Mouse (Mus musculus) left cerebral cortex, postnatal 14 days (tissue): ENCODE results near the gene Rnf123. TPM values are rescaled to one million over a fixed set of nuclear protein-coding genes. Genes with fewer than 3 reads are reported as not detected.

Experiments used
- DNase-seq, 2 experiments: peaks; one replicate each; pipeline ENCODE4 v3.0.0; 2021 to 2022; ENCODE audit warnings: low spot score in 2 of 2, mixed read lengths in 1 of 2
- intact Hi-C: fragments of 180-260 bp; cut with DNase I; formaldehyde crosslinking; loops from one replicate; pipeline ENCODE4 v1.15.1; 2025
- total RNA-seq, 2 experiments: library from RNA; stranded (reverse); gene quantifications; 2 replicates each; pipeline ENCODE4 v1.2.3; 2021

The Rnf123 gene
- total RNA-seq, 2 experiments from 2014 or later: 93.9 to 103 TPM

DNA sequence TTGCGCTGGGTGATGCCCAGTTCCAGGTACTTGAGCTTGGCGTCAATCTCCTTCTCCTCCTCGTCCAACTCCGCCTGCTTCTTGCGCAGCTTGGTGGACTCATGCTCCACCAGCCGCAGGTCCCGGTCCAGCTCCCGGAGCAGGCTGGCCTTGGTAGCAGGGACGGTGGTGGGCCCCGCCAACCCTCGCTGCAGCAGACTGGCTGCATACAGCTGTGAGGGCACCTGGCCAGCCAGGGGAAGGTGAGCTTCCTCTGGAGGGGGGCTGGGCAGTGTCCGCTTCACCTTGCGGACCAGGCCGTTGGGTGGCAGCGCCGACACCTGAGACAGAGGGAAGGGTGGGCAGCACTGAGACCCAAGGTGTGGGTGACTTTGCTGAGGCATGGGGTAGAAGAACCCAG, 24.7 kb upstream of the Rnf123 start:
- intact Hi-C loops: no loop called here
- no peak for DNase-seq

GRCm38 (mm10) chr9:108106090-108106489, 22.9 kb upstream of the Rnf123 start:
- no peak for DNase-seq
- intact Hi-C loops: no loop called here

- no peak for DNase-seq
- intact Hi-C loops: no loop called here
These were observed 22.4 kb upstream of the Rnf123 start for GRCm38 (mm10) chr9:108105549-108105863.

DNA sequence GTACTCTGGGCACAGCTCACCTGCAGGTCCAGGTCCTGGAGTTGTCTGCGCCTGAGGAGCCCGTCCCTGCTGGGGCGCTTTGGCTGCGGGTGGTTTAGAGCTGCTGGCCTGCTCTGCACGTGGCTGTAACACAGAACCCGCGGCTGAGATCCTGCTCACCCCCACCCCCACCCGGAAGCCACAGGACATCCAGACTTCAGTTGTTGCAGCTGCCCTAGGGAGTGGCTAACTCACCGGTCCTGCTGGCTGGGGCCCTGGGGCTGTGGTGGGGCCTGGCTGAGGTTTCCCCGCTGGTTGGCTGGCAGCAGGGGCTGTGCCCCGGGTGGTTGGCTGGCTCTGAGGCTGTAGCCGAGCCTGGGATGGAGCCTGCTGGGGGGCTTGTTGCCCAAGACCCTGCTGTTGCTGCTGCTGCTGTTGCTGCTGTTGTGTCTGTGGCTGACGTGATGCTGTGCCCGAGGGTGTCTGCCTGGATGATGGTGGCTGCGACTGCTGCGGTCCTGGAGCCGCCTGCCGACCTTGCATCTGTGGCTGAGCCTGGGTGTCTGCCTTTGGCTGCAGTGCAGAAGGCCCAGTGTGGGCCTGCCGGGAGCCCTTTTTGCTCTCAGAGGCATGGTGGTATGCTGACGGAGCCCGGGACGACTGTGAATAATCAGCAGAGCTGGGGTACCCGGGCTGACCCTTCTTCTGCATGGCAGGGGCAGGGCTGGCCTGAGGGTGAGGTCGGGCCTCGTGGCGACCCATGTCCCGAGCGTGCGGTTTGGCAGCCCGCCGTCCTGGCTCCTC, 21.8 kb upstream of the Rnf123 start:
- DNase-seq: no peak
- intact Hi-C loops: no loop called here

DNA sequence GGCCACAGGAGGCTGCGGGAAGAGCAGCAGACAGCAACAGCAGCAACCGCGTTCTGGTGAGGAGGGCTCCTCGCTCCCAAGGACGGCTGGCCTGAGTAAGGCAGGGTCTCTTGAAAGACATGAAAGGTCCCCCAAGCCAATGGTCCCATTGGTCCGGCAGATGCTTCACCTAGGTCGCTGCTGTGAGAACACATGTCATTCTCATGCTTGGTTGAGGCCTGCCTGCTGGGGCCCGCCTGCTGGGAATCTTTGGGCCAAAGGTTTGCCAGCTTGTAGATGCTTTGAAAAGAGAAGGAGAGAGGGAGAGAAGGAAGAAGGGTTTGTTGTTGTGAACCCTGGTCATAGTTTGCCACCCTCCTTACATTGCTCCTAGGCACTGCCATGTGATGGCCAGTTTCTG, 16.5 kb upstream of the Rnf123 start:
- intact Hi-C loops: loop anchor here (5.0 kb wide), 1 partner anchor 183 kb away; no protein-coding TSS in a partner anchor
- DNase-seq: no peak

DNA sequence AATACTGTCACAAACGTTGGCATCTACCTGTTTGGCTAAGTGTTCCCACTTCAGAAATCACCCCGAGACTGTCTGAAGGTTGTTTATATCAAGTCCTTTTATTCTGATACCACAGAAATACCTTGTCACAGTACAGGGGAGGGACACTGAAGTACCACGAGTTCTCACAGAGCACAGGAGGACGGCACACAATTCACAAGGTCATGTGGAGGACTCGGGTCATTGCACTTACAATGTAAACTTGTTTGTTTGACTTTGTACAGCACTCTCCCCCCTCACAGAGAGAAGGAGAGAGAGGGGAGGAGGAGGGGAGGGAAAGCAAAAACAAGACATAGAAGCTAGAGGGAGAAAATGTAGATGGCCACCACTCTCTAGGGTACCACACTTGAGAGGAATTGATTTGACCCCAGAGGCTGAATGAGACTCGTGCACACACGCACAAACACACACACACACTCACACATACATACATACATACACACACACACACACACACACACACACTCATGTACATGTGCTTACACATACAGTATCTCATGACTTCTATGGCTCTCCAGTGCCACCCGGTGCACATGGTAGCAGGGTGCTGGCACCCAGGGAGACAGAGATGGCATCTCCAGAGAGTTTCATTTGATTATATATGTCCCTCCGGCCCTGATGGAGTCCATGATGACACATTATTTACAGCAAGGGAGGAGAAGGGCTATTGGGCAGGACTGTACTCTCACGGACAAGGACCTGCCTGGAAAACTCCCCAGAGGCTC, 13.0 kb upstream of the Rnf123 start:
- no peak for DNase-seq
- intact Hi-C loops: loop anchor here (1.0 to 5.0 kb wide), 2 partner anchors 105 to 186 kb away; no protein-coding TSS in a partner anchor

DNA sequence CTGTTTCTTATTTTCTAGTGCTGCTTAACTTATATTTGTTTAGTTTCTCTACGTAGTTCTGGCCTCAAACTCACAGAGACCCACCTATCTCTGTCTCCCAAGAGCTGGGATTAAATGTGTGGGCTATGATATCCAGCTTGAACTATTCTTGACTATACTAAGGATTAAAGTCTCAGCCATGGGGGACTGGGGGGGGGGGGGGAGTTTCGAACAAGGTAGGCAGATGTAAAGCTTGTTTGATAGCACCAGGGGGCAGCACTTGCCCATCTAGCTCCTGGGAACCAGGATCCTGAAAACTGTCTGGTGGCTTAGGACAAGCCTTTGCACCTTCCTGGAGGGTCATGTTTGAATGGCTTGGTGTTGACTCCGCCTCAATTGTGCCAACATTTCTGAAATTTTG, 12.4 kb upstream of the Rnf123 start:
- peak in 1 of 2 experiments; percentile 69 for DNase-seq
- intact Hi-C loops: loop anchor here (1.0 to 5.0 kb wide), 2 partner anchors 106 to 187 kb away; no protein-coding TSS in a partner anchor

GRCm38 (mm10) chr9:108094998-108095411, 11.9 kb upstream of the Rnf123 start:
- peak in 1 of 2 experiments; percentile 57 for DNase-seq
- intact Hi-C loops: loop anchor here (1.0 to 5.0 kb wide), 2 partner anchors 106 to 187 kb away; no protein-coding TSS in a partner anchor

DNA sequence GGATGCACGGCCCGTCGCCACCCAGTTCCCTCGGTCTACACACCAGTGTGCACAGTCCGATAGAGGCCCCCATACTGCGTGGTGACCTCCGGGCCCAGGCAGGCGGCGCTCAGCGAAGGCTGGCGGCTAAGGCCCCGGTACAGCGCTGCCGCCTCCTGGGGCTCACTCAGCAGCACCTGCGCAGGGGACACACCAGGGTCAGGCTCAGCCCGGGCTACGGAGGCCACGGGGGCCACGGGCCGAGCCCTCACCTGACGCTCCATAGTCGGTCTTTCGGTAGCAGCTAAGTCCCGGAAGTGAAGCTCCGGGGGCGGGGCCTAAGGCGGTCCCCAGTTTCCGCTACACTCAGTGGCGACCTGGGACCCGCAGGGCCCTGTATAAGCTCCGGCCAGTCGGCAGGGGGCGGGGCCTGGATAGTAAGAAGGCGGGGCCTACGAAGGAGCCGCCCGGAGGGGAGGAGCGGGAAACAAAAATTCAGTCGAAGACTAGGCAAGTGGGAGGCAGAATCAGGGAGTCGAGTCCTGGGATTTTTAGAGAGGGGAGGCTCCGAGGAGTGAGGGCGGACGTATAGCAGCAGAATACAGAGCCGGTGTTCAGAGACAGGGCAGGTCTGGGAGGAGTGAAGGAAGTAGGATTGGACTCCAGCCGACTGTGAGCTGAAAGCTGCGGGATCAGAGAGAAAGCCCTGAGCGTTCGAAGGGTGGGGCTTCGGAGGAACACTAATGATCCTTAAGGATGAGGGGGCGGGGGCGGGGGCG, 11.2 kb upstream of the Rnf123 start, which contains the start of gene Apeh:
Gene Apeh, minus strand, starts transcription at position 423 of the 758 bp plus-strand sequence.
- DNase-seq: peak; percentile 83 to 87
- intact Hi-C loops: no loop called here

DNA sequence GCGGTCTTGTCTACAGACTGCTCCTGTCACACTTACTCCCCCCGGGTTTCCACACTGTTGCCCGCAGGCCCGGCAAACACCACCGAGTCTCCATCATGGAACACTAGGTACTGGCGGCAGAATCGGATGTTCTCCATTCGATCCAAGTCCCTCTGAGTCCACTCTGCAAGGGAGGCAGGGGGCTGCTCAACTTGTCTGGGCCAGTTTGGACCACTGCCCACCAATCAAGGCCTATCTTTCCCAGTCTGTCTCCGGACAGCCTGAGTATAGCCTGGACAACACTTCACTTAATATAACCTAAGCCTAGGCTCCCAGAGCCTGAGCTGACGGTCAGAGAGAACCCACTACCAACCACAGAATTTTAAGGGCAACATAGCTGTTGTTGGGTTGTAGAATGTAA, 10.4 kb upstream of the Rnf123 start:
- intact Hi-C loops: no loop called here
- no peak for DNase-seq

DNA sequence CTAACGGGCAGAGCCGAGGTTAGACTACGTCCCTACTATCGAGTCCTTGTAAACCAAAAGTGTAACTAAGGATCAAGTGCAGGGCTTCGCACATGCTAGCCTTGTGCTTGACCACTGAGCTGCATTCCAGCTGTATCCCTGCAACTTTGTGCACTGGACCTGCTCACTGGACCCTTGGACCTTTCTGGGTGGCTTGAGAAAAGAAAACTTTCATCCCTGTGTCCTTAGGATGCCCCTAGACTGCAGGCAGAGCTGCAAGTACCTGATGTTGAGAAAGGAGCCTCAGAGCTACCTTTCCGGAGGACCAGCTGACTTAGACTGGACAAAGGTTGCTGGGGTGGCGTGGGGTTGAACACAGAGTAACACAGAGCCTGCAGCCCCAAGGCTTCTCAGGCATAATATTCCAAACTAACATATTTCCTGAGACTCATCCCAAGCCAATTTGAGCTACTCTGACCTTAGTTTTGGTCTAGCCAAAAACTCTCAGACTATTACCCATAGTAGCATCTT, 7.5 kb upstream of the Rnf123 start:
- intact Hi-C loops: no loop called here
- no peak for DNase-seq

- DNase-seq: no peak
- intact Hi-C loops: no loop called here
These were observed 2.1 kb upstream of the Rnf123 start for GRCm38 (mm10) chr9:108085261-108085660.

DNA sequence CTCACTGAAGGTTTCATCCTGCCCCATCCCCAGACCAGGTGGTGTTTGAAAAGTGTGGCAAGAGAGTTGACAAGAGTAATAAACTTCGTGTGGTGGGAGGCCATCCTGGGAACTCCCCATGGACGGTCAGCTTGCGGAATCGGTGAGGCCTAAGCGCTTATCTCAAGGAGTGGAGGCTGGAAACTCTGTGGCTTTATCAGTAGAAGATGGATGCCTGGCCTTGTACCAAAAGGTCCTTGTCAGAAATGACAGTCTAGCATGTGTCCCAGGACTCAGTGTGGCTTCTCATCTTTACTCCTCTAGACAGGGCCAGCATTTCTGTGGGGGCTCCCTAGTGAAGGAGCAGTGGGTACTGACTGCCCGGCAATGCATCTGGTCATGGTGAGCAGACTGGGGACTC, 415 bp upstream of the Rnf123 start:
- intact Hi-C loops: no loop called here
- no peak for DNase-seq

DNA sequence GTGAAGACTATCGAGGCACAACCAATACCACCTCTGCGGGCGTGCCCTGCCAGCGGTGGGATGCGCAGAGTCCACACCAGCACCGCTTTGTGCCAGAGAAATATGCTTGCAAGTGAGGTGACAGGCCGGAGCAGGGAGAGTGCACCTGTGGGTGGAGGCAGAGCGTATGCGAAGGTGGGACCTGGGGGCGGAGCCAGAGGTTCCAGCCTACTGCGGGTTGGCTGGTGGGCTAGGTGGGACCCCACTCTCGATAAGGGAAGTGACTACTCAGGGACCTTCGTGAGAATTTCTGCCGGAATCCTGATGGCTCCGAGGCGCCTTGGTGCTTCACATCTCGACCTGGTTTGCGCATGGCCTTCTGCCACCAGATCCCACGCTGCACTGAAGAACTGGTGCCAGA, 597 bp downstream of the Rnf123 start:
- no peak for DNase-seq
- intact Hi-C loops: no loop called here

DNA sequence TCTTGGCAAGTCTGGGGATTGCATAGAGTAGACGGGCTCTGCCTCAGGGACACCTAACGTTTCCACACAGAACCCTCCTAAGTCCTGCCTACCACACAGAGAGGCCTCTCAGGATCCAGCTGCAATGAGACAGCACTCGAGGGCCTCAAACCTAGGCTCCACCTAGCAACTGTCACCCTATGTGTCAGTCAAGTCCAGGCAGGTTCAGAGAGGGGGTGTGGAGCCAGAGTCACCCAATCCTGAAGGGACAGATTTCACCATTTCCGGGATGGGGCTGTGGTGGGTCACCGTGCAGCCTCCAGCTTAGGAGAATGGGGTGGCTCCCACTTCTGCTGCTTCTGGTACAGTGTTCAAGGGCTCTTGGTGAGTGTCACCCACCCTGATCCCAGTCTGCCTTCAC, 3.0 kb downstream of the Rnf123 start, which contains the start of gene Mst1:
Gene Mst1, plus strand, starts transcription at position 269 of the 400 bp plus-strand sequence.
- intact Hi-C loops: no loop called here
- DNase-seq: no peak

DNA sequence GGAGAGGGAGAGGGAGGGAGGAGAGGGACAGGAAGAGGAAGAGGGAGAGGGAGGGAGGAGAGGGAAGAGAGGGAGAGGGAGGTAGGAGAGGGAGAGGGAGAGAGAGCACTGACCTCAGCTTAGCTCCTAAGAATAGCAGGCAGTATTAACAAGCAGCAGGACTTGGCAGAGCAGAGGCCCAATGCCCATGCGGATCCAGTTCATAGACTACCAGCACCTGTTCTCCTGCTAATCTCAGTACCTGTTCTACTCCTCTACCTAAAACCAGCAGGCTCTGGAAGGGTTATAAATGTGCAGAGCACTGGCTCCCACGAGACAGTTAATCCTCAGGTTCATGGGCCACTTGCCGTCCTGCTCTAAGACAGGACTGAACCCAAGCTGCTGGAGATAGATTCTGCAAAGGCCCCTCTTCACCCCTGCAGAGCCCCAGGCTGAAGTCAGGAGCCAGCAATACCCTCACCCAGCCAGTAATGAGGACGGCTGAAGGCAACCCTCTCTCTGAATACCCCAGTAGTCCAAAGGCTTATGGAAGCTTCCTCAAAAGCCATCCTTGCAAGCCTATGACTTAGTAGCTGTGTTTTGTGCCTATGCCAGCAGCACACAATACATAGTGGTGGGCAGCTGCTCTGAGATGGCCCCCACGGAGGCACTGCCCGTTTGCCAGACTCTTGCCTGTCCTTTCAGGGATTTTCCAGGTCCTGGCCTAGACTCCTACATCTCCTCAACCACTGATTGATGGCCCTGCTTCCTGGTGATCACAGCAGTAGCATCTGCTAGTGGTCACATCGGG, 9.8 kb downstream of the Rnf123 start:
- DNase-seq: no peak
- intact Hi-C loops: no loop called here

DNA sequence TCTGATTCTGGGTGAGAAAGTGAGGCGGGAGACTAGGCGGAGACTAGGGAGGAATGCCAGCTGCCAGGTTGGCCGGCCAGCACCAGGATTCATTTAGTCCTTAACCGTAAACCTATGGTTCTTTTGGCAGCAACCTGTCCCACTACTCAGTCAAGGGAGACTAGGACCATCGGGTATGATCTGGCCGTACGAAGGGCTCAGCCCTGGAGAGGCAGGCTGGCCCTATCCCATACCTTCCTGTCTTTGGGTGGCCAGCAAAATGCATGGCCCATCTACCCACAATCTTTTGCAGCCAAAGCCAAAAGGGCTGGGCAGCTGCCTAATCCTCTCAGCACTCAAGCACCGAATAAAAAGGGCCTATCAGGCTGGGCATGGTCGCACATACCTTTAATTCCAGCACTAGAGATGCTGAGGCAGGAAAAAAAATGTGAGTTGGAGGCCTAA, 10.6 kb downstream of the Rnf123 start:
- no peak for DNase-seq
- intact Hi-C loops: no loop called here

- no peak for DNase-seq
- intact Hi-C loops: no loop called here
These were observed 11.3 kb downstream of the Rnf123 start for GRCm38 (mm10) chr9:108071801-108072200.

- intact Hi-C loops: loop anchor here (5.0 kb wide), 1 partner anchor 167 kb away; no protein-coding TSS in a partner anchor
- DNase-seq: no peak
These were observed 13.6 kb downstream of the Rnf123 start for GRCm38 (mm10) chr9:108069529-108069928.
